Mouse (Mus musculus) brain, embryonic 14.5 days (tissue): ENCODE results near the gene Calm1.

Experiments used
- CTCF ChIP-seq: fragments of 200-500 bp; IDR thresholded peaks from 2 replicates; pipeline ENCODE4 v1.5.1; 2012; ENCODE audit warnings: inconsistent platforms, mild to moderate bottlenecking, moderate library complexity, borderline replicate concordance; ENCODE audit not compliant: insufficient read depth, insufficient read length; ENCODE audit errors: extremely low read depth
- POLR2A ChIP-seq: fragments of 200-500 bp; IDR thresholded peaks from 2 replicates; pipeline ENCODE4 v1.6.1; 2012; ENCODE audit warnings: mild to moderate bottlenecking, inconsistent platforms, borderline replicate concordance; ENCODE audit not compliant: poor library complexity, insufficient read depth, insufficient read length, severe bottlenecking; ENCODE audit errors: extremely low read depth

DNA sequence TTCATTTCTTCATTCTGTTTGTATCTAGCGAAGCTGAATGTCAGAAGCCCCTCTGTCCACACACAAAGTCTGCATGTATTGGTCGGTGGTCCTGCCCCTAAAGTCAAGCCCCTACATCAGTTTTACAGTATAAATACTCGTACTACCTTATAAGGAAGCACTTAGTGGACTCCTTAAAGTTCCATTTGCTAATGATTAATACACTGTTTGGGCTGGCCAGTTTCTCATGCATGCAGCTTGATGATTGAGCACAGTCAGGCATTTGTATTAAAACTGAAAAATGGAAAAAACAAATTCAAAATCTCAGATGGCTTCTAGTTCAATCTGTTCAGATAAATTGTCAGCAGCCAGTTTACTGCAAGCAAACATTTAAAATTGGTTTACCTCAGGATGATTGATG, 7.3 kb downstream of the Calm1 start:
- TF ChIP-seq CTCF, result no peak
- no peak for TF ChIP-seq POLR2A
